Mouse (Mus musculus) G1E (cell line): Measurements from ENCODE around the gene Mef2d.

Experiments
- CTCF ChIP-seq: IDR thresholded peaks from 2 replicates; pipeline ENCODE4 v1.5.1; 2012; ENCODE audit warnings: low read depth, low read length, inconsistent platforms, mixed read lengths
- POLR2AphosphoS5 ChIP-seq: IDR thresholded peaks from 2 replicates; pipeline ENCODE4 v1.6.1; 2012; ENCODE audit warnings: low read depth, low read length, inconsistent platforms; ENCODE audit not compliant: insufficient replicate concordance

GRCm38 (mm10) chr3:88209306-88209705, 67.1 kb downstream of the Mef2d start:
- no peak for TF ChIP-seq POLR2AphosphoS5
- TF ChIP-seq CTCF: no peak
